Mouse (Mus musculus): ENCODE measurements around the gene Oosp1.

GRCm38 (mm10) chr19:11649564-11649963 lies 41.4 kb downstream of the Oosp1 start:
- TF ChIP-seq POLR2A (IDR thresholded peaks at IDR 0.05; ENCODE audit: borderline replicate concordance, low read depth, low read length) = no peak
- no peak for TF ChIP-seq CTCF (IDR thresholded peaks at IDR 0.05; ENCODE audit: low read depth, low read length)
